Mouse (Mus musculus) stomach, embryonic 14.5 days (tissue): ENCODE results near the gene Ndc1. TPM values are rescaled to one million over a fixed set of nuclear protein-coding genes. Genes with fewer than 3 reads are reported as not detected.
"Not testable (repeated sequence)": the region's sequence is repeated elsewhere in the genome, so short reads cannot be mapped to it uniquely, and the experiment has no call there.

Experiments used
- ATAC-seq: fragments of 200-750 bp; cut with Nextera tagmentation; 2 replicates; pipeline ENCODE4 v1.8.0; 2017; ENCODE audit warnings: low read depth, moderate TSS enrichment; ENCODE audit not compliant: insufficient number of reproducible peaks, insufficient read depth, low FRiP score
- H3K27ac ChIP-seq: fragments of 300-500 bp; sonication (generic); 2 replicates; pipeline ENCODE4 v1.5.1; 2014; ENCODE audit warnings: mild to moderate bottlenecking, low read length, moderate library complexity, mixed read lengths
- H3K27me3 ChIP-seq: fragments of 300-500 bp; sonication (generic); 2 replicates; pipeline ENCODE4 v1.6.1; 2014; ENCODE audit warnings: low read length, control low read depth, mixed read lengths; ENCODE audit not compliant: control insufficient read depth, insufficient read depth
- H3K36me3 ChIP-seq: fragments of 300-500 bp; sonication (generic); 2 replicates; pipeline ENCODE4 v1.6.1; 2014; ENCODE audit warnings: mild to moderate bottlenecking, control low read depth, low read length, moderate library complexity, mixed read lengths; ENCODE audit not compliant: control insufficient read depth, insufficient read depth
- H3K4me1 ChIP-seq: fragments of 300-500 bp; sonication (generic); 2 replicates; pipeline ENCODE4 v1.6.1; 2014; ENCODE audit warnings: low read length, control low read depth, mixed read lengths; ENCODE audit not compliant: control insufficient read depth, insufficient read depth
- H3K4me2 ChIP-seq: fragments of 300-500 bp; sonication (generic); replicated peaks from 2 replicates; pipeline ENCODE4 v1.6.1; 2014; ENCODE audit warnings: low read depth, low read length, control low read depth
- H3K4me3 ChIP-seq: fragments of 300-500 bp; sonication (generic); 2 replicates; pipeline ENCODE4 v1.5.1; 2014; ENCODE audit warnings: low read depth, low read length, control low read depth
- H3K9ac ChIP-seq: fragments of 300-500 bp; sonication (generic); replicated peaks from 2 replicates; pipeline ENCODE4 v1.6.1; 2014; ENCODE audit warnings: low read depth, mild to moderate bottlenecking, control low read depth, low read length, moderate library complexity, mixed read lengths
- H3K9me3 ChIP-seq: fragments of 300-500 bp; sonication (generic); 2 replicates; pipeline ENCODE4 v1.6.1; 2016; ENCODE audit warnings: low read depth, low read length, control low read depth; ENCODE audit not compliant: control insufficient read depth
- WGBS: fragments of 180-500 bp; shearing (Covaris S2); extraction: QIAGEN DNeasy Blood & Tissue Kit; methylation state at CpG from one replicate; pipeline ENCODE4 v1.1.7; 2014; 5-methylcytosine and 5-hydroxymethylcytosine counted together
- polyA plus RNA-seq: library from polyadenylated mRNA; unstranded; fragments of >200 nt; fragmentation: Nextera tagmentation; extraction: Ambion mirVana; gene quantifications from 2 replicates; pipeline ENCODE4 v1.2.1, GENCODE M21; 2014

Ndc1 gene
- polyA plus RNA-seq, 1 experiment from 2014 or later, result 35.5 TPM

DNA sequence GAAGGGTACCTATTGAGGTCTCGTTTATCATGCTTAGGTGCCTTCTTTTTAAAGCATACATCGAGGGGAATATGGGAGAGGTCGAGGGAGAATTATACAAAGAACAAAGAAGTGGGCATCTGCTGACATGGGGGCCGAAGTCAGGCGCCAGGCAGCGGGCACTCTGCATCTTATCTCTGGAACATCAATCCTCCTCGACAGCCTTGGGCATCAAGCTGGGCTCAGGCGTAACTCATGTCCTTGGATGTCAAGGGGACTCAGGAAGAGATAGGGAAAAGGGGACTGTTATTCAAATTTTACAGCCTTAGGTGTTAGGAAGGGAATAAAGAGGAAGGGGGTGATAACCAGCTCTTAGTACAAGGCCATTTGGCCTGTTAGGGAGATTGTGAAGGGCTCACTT lies 10.4 kb upstream of the Ndc1 start:
- H3K9ac ChIP-seq, H3K9me3 ChIP-seq, ATAC-seq, H3K4me3 ChIP-seq, H3K4me2 ChIP-seq, H3K36me3 ChIP-seq, H3K27me3 ChIP-seq, H3K4me1 ChIP-seq, H3K27ac ChIP-seq: not testable (repeated sequence)
- WGBS, result 59% methylated on average over 8 of the region's 8 CpGs

DNA sequence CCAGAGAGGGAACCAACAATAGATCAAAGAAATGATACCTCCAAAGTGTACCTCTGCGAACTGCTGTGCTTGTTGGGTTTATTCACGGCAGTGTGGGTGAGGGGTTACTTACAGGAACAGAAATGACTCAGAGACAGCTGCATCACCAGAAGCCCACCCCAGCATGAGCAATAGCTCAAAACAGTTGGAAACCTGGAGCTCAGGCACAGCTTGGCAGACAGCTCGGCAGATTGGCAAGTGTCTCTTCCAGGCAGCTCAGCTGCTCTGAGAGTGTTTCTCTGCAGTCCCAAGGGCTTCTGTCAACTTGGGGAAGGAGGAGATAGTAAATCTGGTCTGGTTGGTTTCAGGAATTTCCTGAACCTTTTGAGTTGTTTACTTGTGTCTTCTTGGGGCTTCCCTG lies 9.1 kb upstream of the Ndc1 start:
- Histone ChIP-seq H3K4me1 (peaks cover 3% of the 10 kb centered on the region; the same call in 1 of the 2 replicates), H3K9ac (no peak overlapping the region), H3K4me2 (no peak overlapping the region), H3K4me3 (no peak overlapping the region), H3K9me3 (no peaks in the 10 kb centered on the region), H3K27ac (no peak overlapping the region), H3K36me3 (no peaks in the 10 kb centered on the region), H3K27me3 (no peaks in the 10 kb centered on the region)
- no peak for ATAC-seq
- 85% methylated on average over 3 of the region's 3 CpGs for WGBS

DNA sequence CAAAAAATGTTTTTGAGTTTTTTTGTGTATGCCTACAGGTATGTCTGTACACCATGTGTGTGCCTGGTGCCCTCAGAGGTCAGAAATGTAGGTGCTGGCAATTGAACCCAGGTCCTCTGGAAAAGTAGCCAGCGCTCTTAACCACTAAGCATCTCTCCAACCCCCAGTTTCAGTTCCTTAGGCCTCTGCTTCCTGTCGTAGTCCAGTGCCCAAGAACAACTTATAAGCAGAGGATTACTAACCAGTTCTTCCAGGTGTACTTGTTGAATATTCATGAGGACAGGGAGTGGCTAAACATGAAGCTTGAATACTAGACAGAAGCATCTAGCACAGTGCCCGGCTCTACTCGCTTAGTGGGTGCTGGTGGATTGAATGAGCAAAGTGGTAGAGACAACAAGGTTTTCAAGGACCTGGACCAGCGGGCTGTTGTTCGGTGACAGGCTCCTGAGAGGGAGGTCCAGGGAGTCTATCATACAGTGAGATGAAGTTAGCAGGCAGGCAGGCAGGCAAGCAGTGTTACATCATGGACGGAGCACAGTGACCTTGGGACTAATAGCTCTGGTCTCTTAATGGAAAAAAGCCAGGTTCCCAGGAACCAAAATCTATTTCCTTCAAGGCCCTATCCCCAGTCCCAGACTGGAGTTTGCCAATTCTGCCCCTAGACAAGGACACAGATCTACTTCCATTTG lies 7.0 kb upstream of the Ndc1 start:
- WGBS, result 84% methylated on average over 7 of the region's 7 CpGs
- H3K4me2 ChIP-seq, result no peak overlapping the region
- no peaks in the 10 kb centered on the region for H3K9me3 ChIP-seq
- no peak overlapping the region for H3K27ac ChIP-seq
- H3K27me3 ChIP-seq, result no peaks in the 10 kb centered on the region
- H3K4me1 ChIP-seq, result no peaks in the 10 kb centered on the region; the same call in 1 of the 2 replicates
- no peak overlapping the region for H3K4me3 ChIP-seq
- H3K36me3 ChIP-seq, result no peaks in the 10 kb centered on the region
- H3K9ac ChIP-seq, result no peak overlapping the region
- ATAC-seq, result no peak

DNA sequence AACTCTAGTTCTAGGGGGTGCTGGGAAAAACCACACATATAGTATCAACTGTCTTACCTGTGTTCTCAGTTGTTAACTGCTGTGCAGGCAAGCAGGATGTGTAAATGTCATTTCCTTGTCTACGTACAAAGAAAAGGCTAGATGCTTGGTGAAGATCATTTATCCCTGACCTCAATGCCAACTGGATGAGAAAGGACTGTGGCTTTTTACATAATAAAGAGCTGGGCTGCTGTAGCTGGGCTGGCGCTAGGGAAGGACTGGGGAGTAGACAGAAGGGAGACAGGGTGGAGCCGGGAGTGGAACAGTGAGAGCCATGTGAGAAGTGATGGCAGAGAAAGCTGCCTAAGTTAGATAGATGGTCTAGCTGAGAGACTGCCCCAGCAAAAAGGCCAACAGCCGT lies 4.8 kb upstream of the Ndc1 start:
- H3K36me3 ChIP-seq, result no peaks in the 10 kb centered on the region
- WGBS, result 69% methylated on average over 4 of the region's 4 CpGs
- no peak for ATAC-seq
- H3K27me3 ChIP-seq, result no peaks in the 10 kb centered on the region
- no peak overlapping the region for H3K9ac ChIP-seq
- H3K9me3 ChIP-seq, result no peaks in the 10 kb centered on the region
- no peak overlapping the region for H3K4me3 ChIP-seq
- no peak overlapping the region for H3K27ac ChIP-seq
- no peak overlapping the region for H3K4me2 ChIP-seq
- no peaks in the 10 kb centered on the region; the same call in 1 of the 2 replicates for H3K4me1 ChIP-seq

DNA sequence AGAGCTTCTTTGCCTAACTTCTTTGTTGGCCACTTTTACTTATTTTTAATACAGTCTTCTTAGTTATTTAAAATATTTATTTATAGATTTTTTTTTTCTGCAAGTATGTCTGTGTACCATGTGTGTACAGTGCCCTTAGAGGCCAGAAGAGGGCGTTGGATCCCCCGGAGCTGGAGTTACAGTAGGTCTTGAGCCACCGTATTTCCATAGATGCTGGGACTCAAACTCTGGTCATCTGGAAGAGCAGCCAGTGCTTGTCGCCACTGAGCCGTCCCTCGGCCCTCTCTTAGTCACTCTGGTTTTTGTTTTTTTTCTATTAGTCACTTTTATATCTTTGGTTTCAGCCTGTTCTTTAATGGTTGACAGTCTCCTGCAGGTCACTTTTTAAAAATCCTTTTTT lies 4.0 kb upstream of the Ndc1 start:
- no peak for ATAC-seq
- Histone ChIP-seq H3K4me3 (no peak overlapping the region), H3K9me3 (no peaks in the 10 kb centered on the region), H3K4me2 (no peak overlapping the region), H3K27ac (no peak overlapping the region), H3K27me3 (no peaks in the 10 kb centered on the region), H3K4me1 (peaks cover 3% of the 10 kb centered on the region), H3K9ac (no peak overlapping the region), H3K36me3 (no peaks in the 10 kb centered on the region)
- 76% methylated on average over 6 of the region's 6 CpGs for WGBS

DNA sequence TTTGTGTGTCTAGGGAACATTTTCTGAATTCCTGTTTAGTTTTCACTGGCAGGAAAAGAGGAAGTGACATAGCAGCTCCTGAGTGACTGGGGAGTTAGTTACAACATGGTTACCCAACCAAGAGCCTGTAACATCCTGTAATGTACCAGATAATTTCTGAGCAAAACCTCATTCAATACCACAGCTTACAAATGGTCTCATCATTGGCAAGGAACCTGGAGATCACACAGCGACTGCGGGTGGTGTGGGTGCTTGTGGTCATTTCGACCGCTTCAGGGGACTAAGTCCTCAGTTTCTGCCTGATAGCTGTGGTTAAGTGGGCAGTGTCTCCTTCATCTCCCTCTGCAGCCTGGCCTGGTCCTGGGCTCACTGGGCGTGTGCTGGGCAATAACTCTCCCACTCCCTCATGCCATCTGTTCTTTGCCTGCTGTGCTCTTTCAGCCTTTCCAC lies 3.4 kb upstream of the Ndc1 start:
- no peak overlapping the region for H3K27ac ChIP-seq
- H3K4me2 ChIP-seq, result no peak overlapping the region
- WGBS, result 85% methylated on average over 5 of the region's 5 CpGs
- H3K36me3 ChIP-seq, result no peaks in the 10 kb centered on the region
- H3K27me3 ChIP-seq, result no peaks in the 10 kb centered on the region
- H3K4me1 ChIP-seq, result peaks cover 7% of the 10 kb centered on the region
- no peak for ATAC-seq
- no peak overlapping the region for H3K4me3 ChIP-seq
- no peak overlapping the region for H3K9ac ChIP-seq
- H3K9me3 ChIP-seq, result no peaks in the 10 kb centered on the region

DNA sequence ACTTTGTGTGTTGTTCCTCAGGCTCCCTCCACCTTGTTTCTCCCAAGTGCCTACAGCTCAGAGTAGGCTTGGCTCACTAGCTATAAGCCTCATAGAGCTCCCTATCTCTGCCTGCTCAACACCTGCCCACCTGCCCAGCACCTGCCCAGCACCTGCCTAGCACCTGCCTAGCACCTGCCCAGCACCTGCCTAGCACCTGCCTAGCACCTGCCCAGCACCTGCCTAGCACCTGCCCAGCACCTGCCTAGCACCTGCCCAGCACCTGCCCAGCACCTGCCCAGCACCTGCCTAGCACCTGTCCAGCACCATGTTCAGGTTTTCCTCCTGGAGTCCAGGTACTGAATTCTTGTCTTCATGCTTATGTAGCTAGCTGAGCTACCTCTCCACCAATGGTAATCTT lies 1.2 kb upstream of the Ndc1 start:
- not testable (repeated sequence) for H3K9ac ChIP-seq, H3K9me3 ChIP-seq, H3K4me2 ChIP-seq, H3K27ac ChIP-seq, ATAC-seq, H3K4me1 ChIP-seq, H3K4me3 ChIP-seq, H3K27me3 ChIP-seq
- H3K36me3 ChIP-seq, result peaks cover 12% of the 10 kb centered on the region

DNA sequence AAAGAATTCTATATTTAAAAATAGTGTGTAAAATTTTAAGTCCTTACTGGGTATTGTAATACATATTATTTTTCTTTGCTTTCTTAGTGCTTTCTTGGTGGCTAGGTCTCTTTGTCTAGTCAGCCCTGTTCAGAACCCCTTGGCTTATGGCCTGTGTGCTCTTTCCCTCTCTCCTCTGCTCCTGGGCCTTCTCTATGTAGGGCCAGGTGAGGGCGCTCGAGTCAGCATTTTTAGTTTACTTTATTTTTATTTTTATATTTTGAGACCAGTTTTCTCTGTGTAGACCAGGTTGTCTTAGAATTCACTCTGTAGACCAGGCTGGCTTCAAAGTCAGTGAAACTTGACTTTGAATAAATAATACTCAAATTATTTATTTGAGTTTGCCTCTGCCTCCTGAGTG lies 4.7 kb downstream of the Ndc1 start:
- Histone ChIP-seq H3K4me1 (peaks cover 7% of the 10 kb centered on the region; the same call in 1 of the 2 replicates), H3K36me3 (peaks cover 52% of the 10 kb centered on the region), H3K9me3 (no peaks in the 10 kb centered on the region), H3K4me2 (no peak overlapping the region), H3K4me3 (no peak overlapping the region), H3K27ac (no peak overlapping the region), H3K9ac (no peak overlapping the region), H3K27me3 (no peaks in the 10 kb centered on the region)
- no peak for ATAC-seq
- WGBS, result 75% methylated on average over 2 of the region's 2 CpGs

DNA sequence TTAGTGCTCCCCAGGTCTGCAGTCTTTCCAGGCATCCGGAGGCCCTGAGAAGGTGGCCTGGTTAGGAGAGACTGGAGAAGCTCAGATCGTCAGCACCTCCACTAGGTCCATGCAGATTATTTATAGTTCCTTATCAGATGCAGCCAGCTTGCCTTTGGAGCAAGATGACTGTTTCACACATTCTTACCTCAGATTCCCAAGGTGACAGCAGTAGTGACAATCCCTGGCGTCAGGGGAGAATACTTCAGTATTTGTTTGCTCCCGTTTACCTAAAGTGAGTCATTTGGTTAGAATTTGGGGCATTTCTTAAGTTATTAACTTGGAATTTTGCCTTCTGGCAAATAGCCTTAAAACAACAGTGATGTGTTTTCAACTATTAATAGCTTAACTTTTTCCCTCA lies 7.1 kb downstream of the Ndc1 start:
- no peak for ATAC-seq
- Histone ChIP-seq H3K4me2 (no peak overlapping the region), H3K36me3 (peaks cover 58% of the 10 kb centered on the region)

More for the DNA sequence above, 7.1 kb downstream of the Ndc1 start:
- Histone ChIP-seq H3K27me3 (no peaks in the 10 kb centered on the region), H3K4me1 (no peaks in the 10 kb centered on the region), H3K9me3 (no peaks in the 10 kb centered on the region), H3K4me3 (no peak overlapping the region), H3K27ac (no peak overlapping the region), H3K9ac (no peak overlapping the region)
- 84% methylated on average over 4 of the region's 4 CpGs for WGBS
